In the genomic region with DNA sequence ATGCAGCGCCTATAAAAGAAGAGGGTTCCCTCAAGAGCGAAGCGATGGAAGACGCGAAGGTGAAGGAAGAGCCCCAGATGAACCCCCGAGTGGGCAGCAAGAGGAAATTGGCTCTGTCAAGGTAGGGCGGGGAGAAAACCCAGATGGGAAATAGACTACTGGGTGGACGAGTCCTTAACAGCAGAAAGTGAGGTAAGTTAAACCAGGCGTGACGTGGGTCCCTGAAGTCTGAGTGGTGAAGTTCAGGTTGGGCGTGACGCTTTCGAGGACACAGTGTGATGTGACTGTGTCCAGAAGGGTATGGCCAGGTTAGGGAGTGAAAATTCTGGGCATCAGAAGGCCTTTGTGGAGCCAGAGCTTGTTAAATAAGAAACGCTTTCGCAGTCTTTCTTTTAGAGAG, we compare ENCODE assay signal across 8 mouse cellular contexts. TPM values are rescaled to one million over a fixed set of nuclear protein-coding genes. Genes with fewer than 3 reads are reported as not detected.
A peak's percentile ranks its signal among the peaks of the same experiment; 100 is the strongest.
DNase-seq lines count a peak whose midpoint lies in the region; ATAC-seq and TF ChIP-seq lines count a peak whose summit lies in the region.

No protein-coding gene starts in this region.

- H3K4me1 ChIP-seq in lung, embryonic 14.5 days (ENCODE audit: insufficient read depth): peaks cover 3% of the 10 kb centered on the region; the same call in 1 of the 2 replicates
- H3K4me1 ChIP-seq in embryonic facial prominence, embryonic 13.5 days: peaks cover 20% of the 10 kb centered on the region
- H3K4me1 ChIP-seq in intestine, embryonic 16.5 days (ENCODE audit: control insufficient read depth, insufficient read depth, low read length): peaks cover 12% of the 10 kb centered on the region
- H3K4me1 ChIP-seq in neural tube, embryonic 14.5 days (ENCODE audit: control insufficient read depth, insufficient read depth, low read length): peaks cover 11% of the 10 kb centered on the region

- H3K27me3 ChIP-seq in lung, embryonic 14.5 days (ENCODE audit: insufficient read depth, low read length): no peaks in the 10 kb centered on the region
- H3K27me3 ChIP-seq in embryonic facial prominence, embryonic 13.5 days: no peaks in the 10 kb centered on the region
- H3K27me3 ChIP-seq in intestine, embryonic 16.5 days (replicated peaks; ENCODE audit: control insufficient read depth, insufficient read depth, low read length): no peaks in the 10 kb centered on the region
- H3K27me3 ChIP-seq in neural tube, embryonic 14.5 days (ENCODE audit: control insufficient read depth, insufficient read depth, low read length): no peaks in the 10 kb centered on the region

- no peak for DNase-seq in lung, embryonic 14.5 days
- DNase-seq in lung, postnatal 14 days: no peak
- DNase-seq in ovary, postnatal 14 days (ENCODE audit: low spot score): no peak
- no peak for DNase-seq in right cerebral cortex, postnatal 4 days

- no peak overlapping the region for H3K27ac ChIP-seq in lung, embryonic 14.5 days (ENCODE audit: low read depth)
- peak overlapping the region; percentile 16; the same call in 1 of the 2 replicates for H3K27ac ChIP-seq in embryonic facial prominence, embryonic 13.5 days
- no peak overlapping the region for H3K27ac ChIP-seq in intestine, embryonic 16.5 days (ENCODE audit: low read length)
- H3K27ac ChIP-seq in neural tube, embryonic 14.5 days (ENCODE audit: low read depth, low read length): no peak overlapping the region

- peak overlapping the region; percentile 67 for H3K9ac ChIP-seq in lung, embryonic 14.5 days
- peak overlapping the region; percentile 84 for H3K9ac ChIP-seq in embryonic facial prominence, embryonic 13.5 days
- H3K9ac ChIP-seq in intestine, embryonic 16.5 days (ENCODE audit: low read depth, low read length): peak overlapping the region; percentile 70
- H3K9ac ChIP-seq in neural tube, embryonic 14.5 days (replicated peaks; ENCODE audit: low read depth, low read length): peak overlapping the region; percentile 65

- peak overlapping the region; percentile 76 for H3K4me3 ChIP-seq in lung, embryonic 14.5 days (ENCODE audit: low read depth, low read length)
- peak overlapping the region; percentile 89 for H3K4me3 ChIP-seq in embryonic facial prominence, embryonic 13.5 days
- H3K4me3 ChIP-seq in intestine, embryonic 16.5 days (ENCODE audit: low read length): peak overlapping the region; percentile 75
- H3K4me3 ChIP-seq in neural tube, embryonic 14.5 days (ENCODE audit: low read depth, low read length): peak overlapping the region; percentile 85

- no peak for TF ChIP-seq CTCF in lung, embryonic 14.5 days (IDR thresholded peaks at IDR 0.05; ENCODE audit: low read depth)

- no peak for ATAC-seq in lung, embryonic 14.5 days (ENCODE audit: insufficient read depth)
- ATAC-seq in embryonic facial prominence, embryonic 13.5 days (ENCODE audit: insufficient number of reproducible peaks, insufficient read depth, low FRiP score, low TSS enrichment, low read depth): no peak
- ATAC-seq in intestine, embryonic 16.5 days: 0 out of 2 replicates have a peak, but pooled peaks have one; percentile 17
- ATAC-seq in neural tube, embryonic 14.5 days (ENCODE audit: low read depth): no peak
- no peak for ATAC-seq in inflammation-experienced regulatory T-cells, adult 6 months

- peak overlapping the region; percentile 87 for H3K4me2 ChIP-seq in lung, embryonic 14.5 days
- H3K4me2 ChIP-seq in embryonic facial prominence, embryonic 13.5 days: peak overlapping the region; percentile 88
- H3K4me2 ChIP-seq in intestine, embryonic 16.5 days (ENCODE audit: low read depth, low read length): peak overlapping the region; percentile 87
- H3K4me2 ChIP-seq in neural tube, embryonic 14.5 days (ENCODE audit: low read depth, low read length): peak overlapping the region; percentile 92

- WGBS in lung, embryonic 14.5 days: 24% methylated on average over 15 of the region's 15 CpGs
- 28% methylated on average over 15 of the region's 15 CpGs for WGBS in embryonic facial prominence, embryonic 13.5 days
- 27% methylated on average over 15 of the region's 15 CpGs for WGBS in intestine, embryonic 16.5 days
- WGBS in neural tube, embryonic 14.5 days: 34% methylated on average over 15 of the region's 15 CpGs

- H3K36me3 ChIP-seq in lung, embryonic 14.5 days (ENCODE audit: insufficient read depth): peaks cover 34% of the 10 kb centered on the region
- H3K36me3 ChIP-seq in embryonic facial prominence, embryonic 13.5 days: peaks cover 21% of the 10 kb centered on the region
- H3K36me3 ChIP-seq in intestine, embryonic 16.5 days (ENCODE audit: control insufficient read depth, insufficient read depth, low read length): 0 out of 2 replicates have a peak, but pooled peaks cover 7% of the 10 kb centered on the region
- H3K36me3 ChIP-seq in neural tube, embryonic 14.5 days (ENCODE audit: control insufficient read depth, insufficient read depth, low read length): peaks cover 11% of the 10 kb centered on the region

- no peaks in the 10 kb centered on the region for H3K9me3 ChIP-seq in lung, embryonic 14.5 days (ENCODE audit: low read depth, low read length)
- H3K9me3 ChIP-seq in embryonic facial prominence, embryonic 13.5 days: no peaks in the 10 kb centered on the region
- no peaks in the 10 kb centered on the region for H3K9me3 ChIP-seq in intestine, embryonic 16.5 days (ENCODE audit: control insufficient read depth, low read length)
- no peaks in the 10 kb centered on the region for H3K9me3 ChIP-seq in neural tube, embryonic 14.5 days (ENCODE audit: control insufficient read depth, low read length)

RNA-seq across cellular contexts. Expression of a gene that starts 0.9 kb away (rescaled TPM):
- 32.9 and 35.7 TPM in 2 replicates for polyA plus RNA-seq in lung, embryonic 14.5 days (2014; fragmentation: Nextera tagmentation; extraction: Ambion mirVana)
- polyA plus RNA-seq in embryonic facial prominence, embryonic 13.5 days (2015; fragmentation: Nextera tagmentation; extraction: Ambion mirVana): 50.3 and 50.5 TPM in 2 replicates
- 23.5 and 28.4 TPM in 2 replicates for polyA plus RNA-seq in intestine, embryonic 16.5 days (2015; fragmentation: Nextera tagmentation; extraction: Ambion mirVana)
- 29.9 and 32.4 TPM in 2 replicates for polyA plus RNA-seq in neural tube, embryonic 14.5 days (2014; fragmentation: Nextera tagmentation; extraction: Ambion mirVana)
- 10 to 100 TPM; 26.9 to 36.4 (median 34.4) TPM for polyA plus RNA-seq in inflammation-experienced regulatory T-cells, adult 6 months (2017; shearing (Covaris generic))
